Mouse (Mus musculus) frontal cortex, postnatal 10 days (tissue): Measurements from ENCODE around the gene Sel1l3.

Source experiments
- DNase-seq, 2 experiments: peaks; one replicate each; pipeline ENCODE4 v3.0.0; 2022; ENCODE audit warnings: low spot score in 2 of 2, mixed read lengths in 1 of 2

The Sel1l3 gene

DNA sequence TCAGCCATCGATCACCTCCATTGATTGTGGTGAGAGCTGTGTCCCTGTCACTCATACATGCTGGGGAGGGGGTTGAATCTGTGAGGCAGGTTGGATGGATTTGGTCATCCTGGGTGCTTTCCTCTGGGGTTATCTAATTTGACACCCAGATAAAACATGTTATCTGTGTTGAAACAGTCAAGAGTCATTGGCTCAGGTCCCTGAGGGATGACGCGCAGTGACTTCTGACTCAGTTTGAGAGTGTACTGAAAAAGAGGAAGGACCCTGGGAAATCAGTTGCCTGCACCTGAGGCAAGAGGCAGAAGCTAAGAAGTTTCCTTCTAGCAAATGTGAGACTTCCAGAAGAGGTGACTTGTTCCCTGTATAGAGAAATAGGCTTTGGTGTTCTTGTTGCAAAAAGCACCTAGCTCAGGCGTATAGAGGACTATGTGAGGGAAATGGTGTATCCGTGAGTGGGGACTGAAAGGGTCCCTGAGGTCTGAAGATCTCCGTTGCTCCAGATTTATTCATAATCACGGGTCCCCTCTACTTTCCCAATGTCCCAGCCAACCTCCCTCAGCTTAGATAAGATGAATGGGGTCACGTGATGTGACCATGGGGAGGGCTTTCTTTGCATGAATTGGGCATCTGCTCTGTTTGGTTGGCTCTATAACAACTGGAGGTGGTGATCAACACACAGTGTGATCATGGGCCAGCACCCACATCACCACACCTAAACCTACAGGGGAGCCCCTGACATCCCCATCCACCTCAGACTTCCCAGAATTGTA, 73.4 kb downstream of the Sel1l3 start:
- DNase-seq = no peak

DNA sequence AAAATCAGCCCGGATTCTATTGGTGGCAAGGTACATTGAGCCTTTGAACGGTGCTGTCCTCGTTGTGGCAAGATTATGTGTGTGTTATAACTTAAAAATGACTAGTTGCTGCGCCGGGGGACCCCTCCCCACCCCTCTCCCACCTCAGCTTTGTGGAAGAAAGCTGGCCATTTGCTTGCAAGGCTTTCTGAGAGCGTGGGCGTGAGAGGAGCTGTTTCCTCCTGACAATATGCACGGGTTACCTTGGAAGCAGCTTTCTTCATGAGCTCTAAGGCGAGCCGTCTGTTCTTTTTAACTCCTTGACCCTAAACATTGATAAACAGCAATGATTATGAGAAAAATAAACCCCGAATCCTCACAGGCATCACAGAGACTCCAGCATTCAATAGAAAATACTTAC, 74.2 kb downstream of the Sel1l3 start:
- no peak for DNase-seq

DNA sequence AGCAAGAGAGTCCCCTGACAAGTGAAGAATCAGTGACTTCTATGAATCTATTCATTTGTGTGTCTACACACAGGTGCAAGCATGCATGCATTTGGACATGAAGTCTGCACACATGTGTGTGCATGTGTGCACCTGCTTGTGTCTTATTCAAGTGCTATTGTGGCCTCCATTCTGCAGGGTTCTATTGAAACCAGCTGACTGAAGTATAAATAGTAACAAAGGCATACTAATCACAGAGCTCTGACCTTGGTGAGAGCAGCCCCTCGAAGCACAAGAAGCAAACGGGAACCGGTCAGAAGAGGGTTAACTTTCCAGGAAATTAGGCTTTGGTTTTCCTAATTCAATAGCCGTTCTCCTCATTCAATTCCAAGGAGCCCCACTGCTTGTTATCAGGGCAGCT, 74.6 kb downstream of the Sel1l3 start:
- no peak for DNase-seq

DNA sequence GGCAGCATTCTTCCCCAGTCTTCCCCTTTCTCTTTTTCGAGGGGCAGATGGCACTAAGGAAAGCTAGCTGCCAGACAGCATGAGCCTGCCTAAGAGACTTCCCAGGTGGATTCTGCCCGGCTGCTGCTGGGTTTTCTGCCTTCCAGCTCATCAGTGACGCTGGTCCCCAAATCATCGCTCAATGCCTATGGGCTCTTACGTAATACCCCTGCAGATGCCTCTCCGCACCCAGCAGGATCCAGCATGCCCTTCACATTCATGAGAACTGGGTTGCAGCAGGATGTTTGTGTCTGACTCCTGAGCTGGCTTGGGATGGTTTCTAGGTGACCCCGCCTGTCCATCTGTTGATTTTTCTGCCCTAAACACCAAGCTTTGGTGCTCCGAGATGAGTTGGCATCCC, 75.7 kb downstream of the Sel1l3 start:
- no peak for DNase-seq

DNA sequence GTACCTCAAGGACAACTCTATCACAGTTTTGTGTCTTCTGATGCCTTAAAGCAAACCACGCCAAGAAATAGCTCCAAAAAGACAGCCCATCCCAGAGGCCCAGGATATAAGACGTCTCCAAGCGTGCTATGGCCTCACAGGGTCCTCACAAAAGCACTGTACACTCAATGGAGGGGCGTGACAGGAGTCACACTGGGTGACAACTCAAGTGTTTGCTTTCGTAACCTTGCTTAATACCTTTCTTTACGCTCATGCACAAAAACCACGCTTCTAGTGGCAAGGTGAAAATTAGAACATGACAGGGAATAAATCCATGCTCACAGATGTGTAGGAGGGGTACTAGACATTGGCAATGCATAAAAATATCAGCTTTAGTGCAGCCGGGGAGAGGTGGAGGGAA, 77.7 kb downstream of the Sel1l3 start:
- DNase-seq = no peak

DNA sequence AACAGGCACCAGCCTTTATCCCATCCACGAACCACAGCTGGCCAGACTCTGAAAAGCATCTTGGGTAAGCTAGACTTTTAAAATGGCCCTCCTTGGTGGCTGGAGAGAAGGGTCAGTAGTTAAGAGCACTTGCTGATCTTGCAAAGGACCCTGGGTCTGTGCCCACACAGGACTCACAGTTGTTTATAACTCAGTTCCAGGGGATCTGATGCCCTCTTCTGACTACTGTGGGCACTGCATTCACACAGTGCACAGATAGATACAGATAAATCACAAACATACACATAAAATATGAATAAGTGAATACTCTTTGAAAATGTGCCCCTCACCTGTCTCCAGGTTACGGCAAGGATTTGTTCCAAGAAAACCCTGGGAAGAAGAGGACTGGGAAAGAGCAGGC, 79.7 kb downstream of the Sel1l3 start:
- DNase-seq = no peak

DNA sequence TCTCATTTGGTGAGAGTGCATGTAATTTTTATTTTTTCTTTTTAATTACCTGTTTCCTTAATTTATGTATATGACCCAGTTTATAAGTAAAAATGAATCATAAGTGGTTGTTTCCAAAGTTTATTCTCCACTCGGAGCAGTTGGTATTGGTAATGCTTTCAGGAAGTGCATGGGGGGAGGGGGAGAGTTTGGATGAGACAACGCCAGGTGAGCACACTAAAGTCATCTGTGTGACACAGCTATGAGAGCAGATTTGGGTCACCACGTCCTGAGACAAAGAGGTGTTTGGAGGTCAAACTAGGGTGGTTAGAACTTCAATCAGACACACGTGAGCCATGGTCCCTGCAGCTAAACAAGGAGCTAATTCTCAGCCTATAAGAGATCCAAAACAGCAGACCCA, 89.0 kb downstream of the Sel1l3 start:
- no peak for DNase-seq

DNA sequence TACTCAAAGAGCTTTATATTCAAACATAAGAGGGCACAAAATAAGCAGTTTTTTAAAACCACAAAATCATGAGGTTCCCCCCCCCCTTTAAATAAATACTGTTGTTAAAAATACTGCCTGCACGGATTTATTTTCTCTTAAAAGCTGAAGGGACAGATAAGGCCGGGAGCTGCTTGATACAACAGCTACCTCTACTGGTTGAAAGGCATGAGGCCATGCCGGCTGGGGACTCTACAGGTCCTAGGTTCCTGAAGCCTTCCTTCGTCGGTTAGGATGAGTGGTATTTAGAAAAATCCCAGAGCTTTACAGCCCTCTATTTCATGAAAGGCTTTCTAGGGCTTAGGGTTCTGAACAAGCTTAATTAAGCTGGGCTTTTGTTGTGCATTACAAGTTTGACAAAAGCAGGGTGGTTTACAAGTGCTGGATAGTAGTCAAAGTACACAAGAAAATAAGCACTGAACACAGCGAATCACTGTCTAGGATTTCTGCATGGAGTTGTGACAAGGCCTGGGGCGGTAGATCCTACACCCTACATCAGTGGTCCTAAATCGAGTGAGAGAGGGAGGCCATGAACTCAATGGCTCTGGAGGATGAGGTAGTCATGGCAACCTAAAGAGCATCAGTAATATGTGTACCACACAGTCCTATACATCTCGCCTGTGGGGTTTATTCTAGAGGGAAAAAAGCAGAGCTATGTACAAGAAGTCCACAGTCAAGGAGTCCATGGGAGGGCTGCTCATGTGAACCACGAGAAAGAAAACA, 90.0 kb downstream of the Sel1l3 start:
- peak in 1 of 2 experiments; percentile 56 for DNase-seq

DNA sequence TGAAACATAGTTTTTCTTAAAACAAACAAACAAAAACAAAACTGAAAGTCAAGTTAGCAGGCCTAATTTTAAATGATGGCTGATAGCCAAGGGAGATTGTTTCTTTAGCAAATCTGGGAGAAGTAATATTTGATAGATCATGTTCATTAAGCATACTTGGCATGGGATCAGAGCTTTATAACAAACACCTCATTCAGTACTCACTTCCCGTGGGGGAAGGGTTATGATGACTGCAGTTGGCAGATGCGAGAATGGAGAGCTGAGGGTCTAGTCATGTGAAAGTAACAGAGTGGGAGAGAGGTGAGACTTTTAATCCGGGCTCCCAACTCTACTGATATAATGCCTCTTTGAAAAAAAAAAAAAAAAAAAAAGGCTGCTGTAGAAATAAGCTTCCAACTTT, 94.0 kb downstream of the Sel1l3 start:
- no peak for DNase-seq

DNA sequence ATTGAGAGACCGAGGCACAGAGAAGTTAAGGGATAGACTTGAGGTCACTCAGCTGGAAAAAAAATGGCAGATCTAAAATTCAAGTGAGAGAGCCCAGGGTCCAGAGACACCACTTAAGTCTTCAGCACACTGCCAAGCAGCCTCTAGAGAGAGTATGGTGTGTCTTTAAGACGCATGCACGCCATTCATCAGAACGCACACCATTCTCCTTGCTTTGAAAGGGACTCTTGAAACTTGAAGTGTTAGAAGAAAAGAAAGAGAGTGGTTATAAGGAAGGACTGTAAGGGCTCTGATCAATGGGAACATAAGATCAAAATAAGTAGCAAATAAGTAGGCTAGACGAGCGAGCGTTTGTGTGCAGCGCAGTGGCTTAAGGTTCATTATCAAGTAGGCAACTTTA, 95.5 kb downstream of the Sel1l3 start:
- DNase-seq = no peak

DNA sequence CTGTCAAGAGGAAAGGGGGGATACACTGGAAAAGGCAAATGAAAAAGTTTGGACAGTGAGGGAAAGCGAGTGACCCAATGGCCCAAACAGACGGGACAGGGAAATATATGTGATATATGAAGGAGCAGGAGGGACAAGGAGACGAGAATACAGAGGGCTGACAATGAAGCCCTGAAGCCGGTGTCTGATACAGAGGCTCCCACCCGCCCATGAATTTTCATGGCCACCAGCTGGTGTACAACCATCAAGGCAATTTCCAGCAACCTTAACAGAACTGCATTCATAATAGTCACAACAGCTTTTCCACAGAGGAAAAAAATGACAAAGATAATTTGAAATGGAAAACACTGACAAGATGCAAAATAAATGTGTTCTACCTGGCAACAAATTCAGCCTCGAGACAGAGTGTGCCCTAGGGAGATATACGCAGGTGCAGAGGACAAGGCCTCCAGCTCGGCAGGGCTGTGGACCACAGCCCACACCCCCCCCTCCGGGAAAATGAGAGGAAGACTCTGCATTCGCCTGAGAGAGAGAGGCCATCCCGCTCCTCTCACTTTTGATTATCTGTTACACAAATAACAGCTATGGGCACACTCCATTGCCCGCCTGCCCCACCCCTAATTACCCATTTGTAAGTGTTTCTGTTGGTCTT, 99.0 kb downstream of the Sel1l3 start:
- no peak for DNase-seq

DNA sequence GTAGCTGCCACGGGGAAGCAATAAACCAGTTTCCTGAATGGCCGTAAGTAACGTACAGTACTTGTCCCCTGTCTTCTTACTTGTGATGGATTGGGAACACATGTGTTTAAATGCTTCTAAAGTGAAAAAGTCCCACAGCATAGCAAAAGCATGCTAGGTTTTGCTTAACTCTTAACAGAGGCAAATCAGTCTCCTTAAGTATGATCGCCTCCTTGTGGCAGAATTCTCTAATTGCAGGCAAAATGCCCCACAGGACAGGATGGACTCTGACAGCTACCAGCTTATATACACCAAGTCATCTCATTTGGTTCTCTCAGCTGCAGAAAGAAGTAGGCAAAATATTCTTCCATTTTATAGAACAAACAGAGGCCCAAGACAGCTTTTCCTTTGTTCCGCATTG, 100.8 kb downstream of the Sel1l3 start:
- DNase-seq = no peak

DNA sequence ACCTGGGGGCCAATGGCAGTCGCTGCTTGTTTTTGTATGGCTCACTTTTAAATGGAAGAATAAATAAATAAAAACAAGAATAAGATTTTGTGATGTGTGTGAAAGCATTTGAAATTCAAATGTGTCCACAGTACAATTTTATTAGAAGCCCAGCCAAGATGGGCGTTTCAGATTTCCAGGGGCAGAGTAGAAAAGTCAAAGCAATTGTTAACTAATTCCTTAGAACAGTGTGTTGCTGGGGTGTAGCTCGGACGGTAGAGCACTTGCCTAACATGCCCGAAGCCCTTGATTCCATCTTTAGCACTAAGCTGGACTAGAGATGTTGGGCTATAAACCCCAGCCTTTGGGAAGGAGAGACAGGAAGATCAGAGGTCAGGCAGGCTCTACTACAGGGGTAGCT, 102.7 kb downstream of the Sel1l3 start:
- no peak for DNase-seq

DNA sequence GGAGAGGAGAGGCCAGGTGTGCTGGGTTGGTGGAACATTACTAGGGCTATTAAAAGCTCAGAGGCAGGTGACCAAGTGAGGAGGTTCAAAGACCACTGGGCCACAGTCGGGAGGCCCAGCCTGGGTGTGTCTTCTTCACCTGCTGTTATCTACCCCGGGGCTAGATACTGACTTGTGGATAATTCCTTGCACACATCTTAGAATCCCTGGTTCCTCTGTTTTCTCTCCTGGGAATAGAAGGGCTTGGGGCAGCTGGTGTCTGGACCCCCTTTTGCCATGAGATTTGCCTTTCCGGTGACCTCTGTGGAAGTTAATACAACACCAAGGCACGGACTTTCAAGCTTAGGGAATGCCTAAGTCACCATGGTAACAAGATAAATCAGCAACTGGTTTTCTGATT, 103.5 kb downstream of the Sel1l3 start:
- DNase-seq = no peak

DNA sequence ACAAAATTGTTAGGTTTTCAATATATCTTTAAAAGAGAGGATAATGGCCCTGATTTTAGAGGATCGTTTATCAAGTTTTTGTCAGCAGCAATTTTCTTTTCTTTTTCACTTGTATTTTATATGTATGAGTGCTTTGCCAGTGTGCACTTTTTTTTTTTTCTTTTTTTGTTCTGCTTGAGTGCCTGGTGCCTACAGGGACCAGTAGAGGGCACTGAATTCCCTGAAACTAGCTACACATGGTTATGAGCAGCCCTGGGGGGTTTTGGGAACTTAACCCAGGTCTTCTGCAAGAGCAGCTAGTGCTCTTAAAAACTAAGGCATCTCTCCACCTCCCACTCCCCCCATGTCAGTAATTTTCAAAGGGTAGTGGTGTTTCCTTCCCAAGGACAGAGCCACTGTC, 105.1 kb downstream of the Sel1l3 start:
- no peak for DNase-seq

DNA sequence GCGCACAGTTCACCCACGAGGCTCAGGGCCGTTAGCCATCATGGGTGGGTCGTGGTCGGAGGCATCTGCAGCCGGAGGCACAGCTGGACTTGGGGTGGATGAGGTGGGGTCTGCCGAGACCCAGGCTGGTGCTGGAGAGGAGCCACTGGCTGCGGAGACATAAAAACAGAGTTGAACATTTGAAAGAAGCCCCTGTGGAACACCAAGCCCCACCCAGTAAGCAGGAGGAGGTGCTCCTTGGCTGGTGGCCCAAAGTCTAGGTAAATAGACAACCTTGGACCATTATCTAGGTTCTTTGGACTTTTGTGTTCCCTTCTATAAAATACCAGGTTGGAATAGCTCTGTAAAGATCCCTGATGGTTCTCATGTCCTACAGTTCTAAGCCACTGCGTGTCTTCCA, 105.7 kb downstream of the Sel1l3 start:
- DNase-seq = no peak

DNA sequence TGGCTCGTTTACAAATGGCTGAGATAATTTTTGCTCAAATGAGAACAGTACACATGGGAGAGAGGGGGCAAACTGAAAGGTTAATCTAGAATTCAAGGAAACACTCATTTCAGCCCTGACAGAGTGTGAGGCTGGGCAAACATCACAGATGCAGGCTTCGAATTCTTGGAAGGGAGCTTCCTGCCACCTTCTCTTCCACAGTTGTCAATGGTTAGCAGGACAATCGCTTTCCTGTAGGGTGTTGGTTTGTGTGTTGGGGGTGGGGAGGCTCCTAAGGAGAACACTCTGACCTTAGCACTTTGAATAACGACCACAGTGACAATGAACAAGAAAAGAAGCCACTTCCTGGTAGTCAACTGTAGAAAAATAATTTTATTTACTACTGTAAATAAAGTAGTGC, 107.0 kb downstream of the Sel1l3 start:
- no peak for DNase-seq

DNA sequence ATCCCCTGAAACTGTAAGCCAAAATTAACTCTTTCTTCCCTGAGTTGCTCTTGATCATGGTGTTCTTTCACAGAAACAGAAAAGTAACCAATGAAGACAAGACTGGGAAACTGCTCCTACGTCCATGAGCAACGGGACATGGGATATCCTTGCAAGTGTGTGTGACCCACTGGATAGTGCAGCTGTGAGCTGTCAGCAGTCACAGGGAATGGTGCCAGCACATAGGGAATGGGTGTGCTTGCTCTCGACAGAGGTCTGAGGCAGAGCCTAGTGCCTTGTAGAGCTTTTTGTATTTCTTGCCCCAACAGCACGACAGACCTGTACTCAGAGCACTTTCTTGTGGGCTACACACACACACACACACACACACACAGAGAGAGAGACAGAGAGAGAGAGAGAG, 107.6 kb downstream of the Sel1l3 start:
- DNase-seq = no peak

DNA sequence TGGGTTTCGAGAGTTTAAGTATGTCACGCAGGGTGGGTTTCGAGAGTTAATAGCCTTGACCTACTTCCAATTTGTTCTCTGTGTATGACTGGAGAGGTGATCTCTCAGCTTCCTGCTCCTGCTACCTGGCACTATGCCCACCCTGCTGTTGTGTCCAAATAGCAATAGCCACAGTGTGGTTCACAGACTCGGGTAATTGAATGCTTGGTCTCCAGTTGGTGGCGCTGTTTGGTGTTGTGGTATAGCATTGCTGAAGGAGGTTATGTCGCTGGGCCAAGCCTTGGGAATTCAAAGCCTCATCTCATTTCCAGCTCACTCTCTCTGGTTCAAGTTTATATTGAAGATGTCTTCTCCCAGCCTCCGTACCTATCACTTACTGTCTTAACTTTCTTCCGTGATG, 108.0 kb downstream of the Sel1l3 start:
- DNase-seq = peak in 1 of 2 experiments; percentile 31

DNA sequence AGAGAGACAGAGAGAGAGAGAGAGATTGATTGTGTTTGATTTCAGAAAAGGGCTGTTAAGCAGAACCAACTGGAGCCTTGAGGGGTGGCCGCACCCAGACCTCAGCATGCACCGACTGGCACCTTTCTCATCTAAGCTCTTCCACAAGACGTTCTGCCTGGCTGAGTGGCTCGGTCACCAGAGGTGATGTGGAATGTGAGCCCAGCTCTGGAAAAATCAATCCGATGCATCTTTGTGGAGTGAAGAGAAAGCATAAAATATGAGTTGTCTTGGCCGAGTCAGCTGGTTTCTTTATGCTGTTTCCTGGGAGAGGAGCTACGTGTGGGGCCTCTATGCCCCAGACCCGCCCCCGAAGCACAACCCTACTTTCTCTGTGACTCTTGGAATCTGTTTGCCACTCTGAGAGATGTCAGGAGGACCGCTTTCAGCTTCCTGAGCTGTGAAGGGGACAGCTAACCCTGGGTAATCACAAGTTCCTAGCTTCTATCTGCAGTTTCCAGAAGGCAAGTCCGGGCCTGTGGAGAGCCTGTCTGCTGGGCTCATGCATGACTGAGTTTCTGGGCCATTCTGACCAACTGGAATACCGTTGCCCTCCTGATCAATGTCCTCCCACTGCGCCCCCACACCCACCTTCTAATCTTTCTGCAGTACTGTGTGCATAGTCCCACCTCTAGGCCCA, 109.4 kb downstream of the Sel1l3 start:
- DNase-seq = no peak

DNA sequence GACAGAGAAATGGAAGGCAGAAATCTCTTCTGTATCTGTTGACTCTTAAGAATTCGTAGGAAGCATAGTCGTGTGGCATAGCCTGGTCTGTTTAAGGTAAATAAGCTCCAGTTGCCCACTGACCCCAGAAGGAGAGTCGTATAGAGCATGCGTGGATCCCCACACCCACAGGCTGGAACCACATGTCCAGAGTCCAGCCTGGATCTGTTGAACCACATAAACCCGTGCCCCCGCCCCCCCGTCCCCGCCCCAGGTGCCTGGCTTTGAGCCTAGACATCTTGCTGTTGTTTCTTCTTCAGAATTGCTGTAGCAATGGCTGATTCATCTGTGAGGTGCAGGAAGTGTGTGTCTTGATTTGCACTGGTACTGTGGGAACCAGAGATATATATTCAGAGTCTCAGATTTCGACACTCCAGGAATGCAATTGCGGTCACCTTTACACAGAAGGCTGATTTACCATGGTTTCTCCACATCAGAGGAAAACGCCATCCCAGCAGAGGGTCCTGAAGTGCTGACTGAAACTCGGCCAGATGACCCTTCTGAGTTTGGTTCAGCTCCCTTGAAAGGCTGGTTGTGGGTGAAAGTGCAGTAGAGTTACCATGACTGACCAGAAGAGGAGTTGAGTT, 111.8 kb downstream of the Sel1l3 start:
- DNase-seq = no peak

DNA sequence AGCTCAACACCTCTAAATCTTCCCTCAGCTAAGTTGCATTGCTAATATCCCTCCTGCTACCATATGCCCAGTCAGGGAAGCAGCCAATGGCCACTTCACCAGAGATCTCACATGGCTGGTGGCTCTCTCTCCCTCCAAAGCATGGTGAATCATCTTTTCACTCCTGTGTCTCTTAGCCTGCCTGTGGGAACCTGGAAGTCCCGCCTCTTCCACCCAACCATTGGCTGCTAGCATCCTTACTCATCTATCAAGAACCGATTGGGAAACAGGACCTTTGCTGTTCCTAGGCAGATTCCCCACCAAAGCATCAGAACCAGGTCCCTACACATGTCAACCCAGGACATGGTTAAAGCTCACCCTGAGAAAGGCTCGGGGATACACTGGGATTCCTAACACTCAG, 122.4 kb downstream of the Sel1l3 start:
- no peak for DNase-seq
